Mouse (Mus musculus) intestine, embryonic 16.5 days (tissue): Measurements from ENCODE around the gene Fstl3. TPM values are rescaled to one million over a fixed set of nuclear protein-coding genes. Genes with fewer than 3 reads are reported as not detected.

Experiments used
- ATAC-seq: fragments of 200-750 bp; cut with Nextera tagmentation; 2 replicates; pipeline ENCODE4 v1.8.0; 2017; ENCODE audit warnings: moderate TSS enrichment, moderate library complexity
- H3K27ac ChIP-seq: fragments of 300-500 bp; sonication (generic); 2 replicates; pipeline ENCODE4 v1.5.1; 2014; ENCODE audit warnings: mild to moderate bottlenecking, low read length
- H3K27me3 ChIP-seq: fragments of 300-500 bp; sonication (generic); replicated peaks from 2 replicates; pipeline ENCODE4 v1.6.1; 2014; ENCODE audit warnings: low read length, control low read depth, mixed read lengths; ENCODE audit not compliant: control insufficient read depth, insufficient read depth
- H3K36me3 ChIP-seq: fragments of 300-500 bp; sonication (generic); 2 replicates; pipeline ENCODE4 v1.6.1; 2014; ENCODE audit warnings: low read length, control low read depth; ENCODE audit not compliant: control insufficient read depth, insufficient read depth
- H3K4me1 ChIP-seq: fragments of 300-500 bp; sonication (generic); 2 replicates; pipeline ENCODE4 v1.6.1; 2014; ENCODE audit warnings: low read length, control low read depth, mixed read lengths; ENCODE audit not compliant: control insufficient read depth, insufficient read depth
- H3K4me2 ChIP-seq: fragments of 300-500 bp; sonication (generic); 2 replicates; pipeline ENCODE4 v1.6.1; 2014; ENCODE audit warnings: low read depth, low read length, control low read depth
- H3K4me3 ChIP-seq: fragments of 300-500 bp; sonication (generic); 2 replicates; pipeline ENCODE4 v1.5.1; 2014; ENCODE audit warnings: mild to moderate bottlenecking, low read length
- H3K9ac ChIP-seq: fragments of 300-500 bp; sonication (generic); 2 replicates; pipeline ENCODE4 v1.6.1; 2014; ENCODE audit warnings: low read depth, low read length
- H3K9me3 ChIP-seq: fragments of 300-500 bp; sonication (generic); 2 replicates; pipeline ENCODE4 v1.6.1; 2016; ENCODE audit warnings: low read length, control low read depth; ENCODE audit not compliant: control insufficient read depth
- WGBS: fragments of 180-500 bp; shearing (Covaris S2); extraction: QIAGEN DNeasy Blood & Tissue Kit; methylation state at CpG from one replicate; pipeline ENCODE4 v1.1.7; 2014; 5-methylcytosine and 5-hydroxymethylcytosine counted together
- polyA plus RNA-seq: library from polyadenylated mRNA; unstranded; fragments of >200 nt; fragmentation: Nextera tagmentation; extraction: Ambion mirVana; gene quantifications from 2 replicates; pipeline ENCODE4 v1.2.1, GENCODE M21; 2015

Fstl3 gene
- polyA plus RNA-seq, 1 experiment from 2014 or later = 15.1 TPM

DNA sequence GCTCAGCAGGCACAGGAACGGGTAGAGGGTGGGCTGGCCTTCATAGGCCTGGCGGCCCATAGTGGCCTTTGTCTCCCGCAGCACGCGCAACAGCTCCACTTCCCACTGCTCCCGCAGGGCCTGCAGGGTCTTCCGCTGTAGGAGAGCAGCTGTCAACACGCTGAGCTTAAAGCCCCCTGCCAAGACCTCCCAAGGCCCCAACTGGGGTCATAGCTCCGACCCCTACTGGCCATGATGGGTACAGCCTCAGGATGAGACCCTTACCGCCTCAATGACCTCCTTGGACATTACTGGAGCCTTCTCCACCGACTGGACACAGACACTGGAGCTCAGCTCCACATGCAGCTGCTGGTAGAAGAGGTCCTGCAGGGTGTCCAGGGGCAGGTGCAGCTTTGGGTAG lies 36.2 kb upstream of the Fstl3 start:
- Histone ChIP-seq H3K4me1 (peaks cover 6% of the 10 kb centered on the region), H3K27ac (no peak overlapping the region), H3K9me3 (peaks cover 49% of the 10 kb centered on the region), H3K4me3 (no peak overlapping the region), H3K9ac (no peak overlapping the region), H3K27me3 (no peaks in the 10 kb centered on the region), H3K36me3 (peaks cover 79% of the 10 kb centered on the region), H3K4me2 (no peak overlapping the region)
- ATAC-seq = no peak
- 79% methylated on average over 11 of the region's 11 CpGs for WGBS

DNA sequence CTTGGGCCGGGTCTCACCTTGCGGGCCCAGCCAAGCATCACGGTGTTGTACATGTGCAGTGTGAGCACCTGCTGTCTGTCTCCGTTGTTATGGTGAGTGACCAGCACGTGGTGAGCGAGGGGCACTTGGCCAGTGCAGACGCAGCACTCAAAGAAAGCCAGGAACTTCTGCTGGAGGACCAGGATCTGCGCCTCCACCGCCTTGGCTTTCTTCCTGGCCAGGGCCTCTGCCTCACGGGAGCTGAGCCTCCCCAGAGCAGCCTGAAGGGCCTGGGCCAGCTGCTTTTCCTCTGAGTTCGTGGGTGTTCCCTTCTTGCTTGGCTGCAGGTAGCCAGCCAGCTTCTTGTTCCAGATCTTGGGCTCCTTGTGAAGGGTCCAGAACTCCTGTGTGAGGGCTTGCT lies 33.9 kb upstream of the Fstl3 start:
- H3K9ac ChIP-seq = no peak overlapping the region
- H3K36me3 ChIP-seq = peaks cover 57% of the 10 kb centered on the region
- ATAC-seq = no peak
- H3K4me2 ChIP-seq = no peak overlapping the region
- WGBS = 89% methylated on average over 11 of the region's 11 CpGs
- peaks cover 10% of the 10 kb centered on the region for H3K4me1 ChIP-seq
- H3K4me3 ChIP-seq = no peak overlapping the region
- H3K27ac ChIP-seq = no peak overlapping the region
- H3K9me3 ChIP-seq = peaks cover 29% of the 10 kb centered on the region
- no peaks in the 10 kb centered on the region for H3K27me3 ChIP-seq

GRCm38 (mm10) chr10:79743650-79744365 lies 33.3 kb upstream of the Fstl3 start:
- no peak overlapping the region for H3K4me3 ChIP-seq
- H3K27me3 ChIP-seq = no peaks in the 10 kb centered on the region
- H3K9me3 ChIP-seq = peaks cover 23% of the 10 kb centered on the region
- WGBS = 95% methylated on average over 15 of the region's 15 CpGs
- no peak overlapping the region for H3K4me2 ChIP-seq
- H3K36me3 ChIP-seq = peaks cover 50% of the 10 kb centered on the region
- H3K4me1 ChIP-seq = peaks cover 10% of the 10 kb centered on the region
- no peak overlapping the region for H3K27ac ChIP-seq
- no peak for ATAC-seq
- H3K9ac ChIP-seq = no peak overlapping the region

GRCm38 (mm10) chr10:79745411-79745810 lies 31.7 kb upstream of the Fstl3 start:
- Histone ChIP-seq H3K4me2 (peak overlapping the region; percentile 63), H3K9ac (peak overlapping the region; percentile 75; the same call in 1 of the 2 replicates), H3K27ac (0 out of 2 replicates have a peak overlapping the region, but pooled peaks have one; percentile 33), H3K36me3 (peaks cover 34% of the 10 kb centered on the region), H3K9me3 (peaks cover 7% of the 10 kb centered on the region), H3K4me3 (peak overlapping the region; percentile 69), H3K27me3 (no peaks in the 10 kb centered on the region), H3K4me1 (peaks cover 10% of the 10 kb centered on the region)
- 75% methylated on average over 3 of the region's 3 CpGs for WGBS
- ATAC-seq = peak; percentile 29

GRCm38 (mm10) chr10:79745898-79746773 lies 30.9 kb upstream of the Fstl3 start, which contains the start of gene Polrmt:
Gene Polrmt, minus strand, starts transcription at chr10:79746581.
- no peaks in the 10 kb centered on the region for H3K9me3 ChIP-seq
- H3K9ac ChIP-seq = peak within 1 kb of the TSS; percentile 75
- peaks cover 27% of the 10 kb centered on the region for H3K36me3 ChIP-seq
- H3K4me1 ChIP-seq = peaks cover 10% of the 10 kb centered on the region
- peak within 1 kb of the TSS; percentile 69 for H3K4me3 ChIP-seq
- peak within 1 kb of the TSS; percentile 63 for H3K4me2 ChIP-seq
- H3K27ac ChIP-seq = peak within 1 kb of the TSS; percentile 33; the same call in 1 of the 2 replicates
- H3K27me3 ChIP-seq = no peaks in the 10 kb centered on the region
- 2% methylated on average over 37 of the region's 38 CpGs for WGBS
- ATAC-seq = peak; percentile 98

GRCm38 (mm10) chr10:79746774-79747151 lies 30.3 kb upstream of the Fstl3 start:
- peak overlapping the region; percentile 27 for H3K4me3 ChIP-seq
- H3K9ac ChIP-seq = peak overlapping the region; percentile 51; the same call in 1 of the 2 replicates
- no peaks in the 10 kb centered on the region for H3K27me3 ChIP-seq
- H3K36me3 ChIP-seq = peaks cover 21% of the 10 kb centered on the region
- peak; percentile 77 for ATAC-seq
- WGBS = 25% methylated on average over 6 of the region's 6 CpGs
- no peak overlapping the region for H3K27ac ChIP-seq
- peaks cover 10% of the 10 kb centered on the region for H3K4me1 ChIP-seq
- H3K4me2 ChIP-seq = peak overlapping the region; percentile 48
- H3K9me3 ChIP-seq = no peaks in the 10 kb centered on the region

GRCm38 (mm10) chr10:79748496-79748895 lies 28.6 kb upstream of the Fstl3 start:
- H3K27ac ChIP-seq = no peak overlapping the region
- WGBS = 87% methylated on average over 6 of the region's 6 CpGs
- H3K36me3 ChIP-seq = peaks cover 8% of the 10 kb centered on the region; the same call in 1 of the 2 replicates
- no peak overlapping the region for H3K4me2 ChIP-seq
- no peak overlapping the region for H3K4me3 ChIP-seq
- H3K9ac ChIP-seq = no peak overlapping the region
- H3K27me3 ChIP-seq = no peaks in the 10 kb centered on the region
- no peaks in the 10 kb centered on the region for H3K9me3 ChIP-seq
- ATAC-seq = no peak
- peaks cover 10% of the 10 kb centered on the region for H3K4me1 ChIP-seq

DNA sequence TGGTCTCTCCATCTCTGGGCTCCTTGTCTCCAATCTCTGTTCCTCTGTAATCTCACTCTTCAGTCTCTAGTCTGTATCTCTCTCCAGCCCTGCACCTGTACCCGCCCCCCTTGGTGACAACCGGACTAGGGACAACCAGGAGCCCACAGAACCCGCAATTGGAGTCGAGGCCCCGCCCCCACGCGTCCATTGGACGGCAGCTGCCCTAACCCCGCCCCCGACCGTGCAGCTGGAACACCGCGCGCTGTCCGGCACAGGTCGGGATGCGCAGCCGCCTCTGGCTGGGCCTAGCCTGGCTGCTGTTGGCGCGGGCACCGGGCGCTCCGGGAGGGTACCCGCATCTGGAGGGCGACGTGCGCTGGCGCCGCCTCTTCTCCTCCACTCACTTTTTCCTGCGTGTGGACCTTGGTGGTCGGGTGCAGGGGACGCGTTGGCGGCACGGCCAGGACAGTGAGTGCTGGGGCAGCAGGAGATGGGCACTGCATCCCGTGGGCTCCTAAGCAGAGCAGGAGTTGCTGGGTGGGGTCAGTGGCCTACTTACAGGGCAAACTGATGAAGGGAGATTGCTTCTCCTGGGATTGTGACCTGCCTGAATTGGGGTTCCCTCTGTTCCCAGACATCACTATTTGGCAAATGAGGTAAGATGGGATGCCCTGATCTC lies 22.1 kb upstream of the Fstl3 start, which contains the start of gene Fgf22:
Fgf22 (plus strand) TSS at position 221 of the 661 bp plus-strand sequence.
- Histone ChIP-seq H3K27ac (no peak within 1 kb of the TSS), H3K4me1 (peaks cover 3% of the 10 kb centered on the region; the same call in 1 of the 2 replicates), H3K4me2 (peak within 1 kb of the TSS; percentile 66), H3K4me3 (peak within 1 kb of the TSS; percentile 39), H3K36me3 (peaks cover 11% of the 10 kb centered on the region), H3K9me3 (no peaks in the 10 kb centered on the region), H3K9ac (peak within 1 kb of the TSS; percentile 49; the same call in 1 of the 2 replicates), H3K27me3 (no peaks in the 10 kb centered on the region)
- 2% methylated on average over 36 of the region's 36 CpGs for WGBS
- ATAC-seq = peak; percentile 88

DNA sequence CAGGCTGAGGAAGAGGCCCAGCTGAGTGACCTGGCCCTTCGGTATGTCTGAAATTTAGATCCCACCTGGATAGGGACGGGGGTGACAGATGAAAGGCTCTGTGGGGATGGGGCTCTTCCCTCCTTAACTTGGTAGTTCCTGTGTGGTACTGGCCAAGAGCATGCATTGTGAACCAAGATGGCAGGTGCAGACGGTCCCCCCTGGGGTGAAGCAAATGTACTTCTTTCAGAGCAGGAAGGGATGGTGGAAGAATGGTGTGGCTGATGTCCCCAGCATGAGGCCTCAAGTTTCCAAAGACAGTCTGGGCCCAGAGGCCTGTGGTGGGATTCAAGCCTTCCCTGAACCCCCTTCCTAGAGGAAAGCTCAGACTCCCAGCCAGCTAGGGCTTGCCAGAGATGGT lies 21.2 kb upstream of the Fstl3 start:
- H3K9me3 ChIP-seq = no peaks in the 10 kb centered on the region
- no peak for ATAC-seq
- no peak overlapping the region for H3K9ac ChIP-seq
- H3K27me3 ChIP-seq = no peaks in the 10 kb centered on the region
- H3K36me3 ChIP-seq = peaks cover 15% of the 10 kb centered on the region
- no peak overlapping the region for H3K4me2 ChIP-seq
- WGBS = 78% methylated on average over 3 of the region's 3 CpGs
- no peak overlapping the region for H3K27ac ChIP-seq
- peaks cover 3% of the 10 kb centered on the region; the same call in 1 of the 2 replicates for H3K4me1 ChIP-seq
- H3K4me3 ChIP-seq = no peak overlapping the region
